Mouse (Mus musculus) heart, postnatal 0 days (tissue): ENCODE measurements around the gene Ubash3a. TPM values are rescaled to one million over a fixed set of nuclear protein-coding genes. Genes with fewer than 3 reads are reported as not detected.

Experiments used
- ATAC-seq: fragments of 200-750 bp; cut with Nextera tagmentation; 2 replicates; pipeline ENCODE4 v1.8.0; 2017; ENCODE audit warnings: low read depth, moderate number of reproducible peaks, moderate library complexity; ENCODE audit not compliant: insufficient read depth
- DNase-seq: peaks from one replicate; pipeline ENCODE4 v3.0.0-alpha.2; 2016; ENCODE audit warnings: low spot score
- H3K27ac ChIP-seq: fragments of 300-500 bp; sonication (generic); 2 replicates; pipeline ENCODE4 v1.5.1; 2014; ENCODE audit warnings: low read depth, mild to moderate bottlenecking
- H3K27me3 ChIP-seq: fragments of 300-500 bp; sonication (generic); 2 replicates; pipeline ENCODE4 v1.6.1; 2014; ENCODE audit warnings: low read length, mixed read lengths; ENCODE audit not compliant: control insufficient read depth, insufficient read depth
- H3K36me3 ChIP-seq: fragments of 300-500 bp; sonication (generic); replicated peaks from 2 replicates; pipeline ENCODE4 v1.6.1; 2014; ENCODE audit warnings: low read length, mixed read lengths; ENCODE audit not compliant: control insufficient read depth, insufficient read depth
- H3K4me1 ChIP-seq: fragments of 300-500 bp; sonication (generic); 2 replicates; pipeline ENCODE4 v1.6.1; 2014; ENCODE audit warnings: antibody characterized with exemption; ENCODE audit not compliant: control insufficient read depth, insufficient read depth
- H3K4me2 ChIP-seq: fragments of 300-500 bp; sonication (generic); 2 replicates; pipeline ENCODE4 v1.6.1; 2014; ENCODE audit warnings: low read depth, mild to moderate bottlenecking, low read length, moderate library complexity
- H3K4me3 ChIP-seq: fragments of 300-500 bp; sonication (generic); 2 replicates; pipeline ENCODE4 v1.5.1; 2014; ENCODE audit warnings: low read depth, low read length
- H3K9ac ChIP-seq: fragments of 300-500 bp; sonication (generic); replicated peaks from 2 replicates; pipeline ENCODE4 v1.6.1; 2014; ENCODE audit warnings: low read depth, low read length, mixed read lengths
- H3K9me3 ChIP-seq: fragments of 300-500 bp; sonication (generic); replicated peaks from 2 replicates; pipeline ENCODE4 v1.6.1; 2016; ENCODE audit warnings: low read length; ENCODE audit not compliant: control insufficient read depth
- CTCF ChIP-seq: IDR thresholded peaks from 2 replicates; pipeline ENCODE4 v1.5.1; 2016; ENCODE audit warnings: antibody characterized with exemption, control low read depth, low read depth
- EP300 ChIP-seq: IDR thresholded peaks from 2 replicates; pipeline ENCODE4 v1.6.1; 2016; ENCODE audit warnings: antibody characterized with exemption, low read depth
- WGBS: fragments of 180-500 bp; shearing (Covaris S2); extraction: QIAGEN DNeasy Blood & Tissue Kit; methylation state at CpG from one replicate; pipeline ENCODE4 v1.1.7; 2014; 5-methylcytosine and 5-hydroxymethylcytosine counted together
- polyA plus RNA-seq: library from polyadenylated mRNA; unstranded; fragments of >200 nt; fragmentation: Nextera tagmentation; extraction: Ambion mirVana; gene quantifications from 2 replicates; pipeline ENCODE4 v1.2.1, GENCODE M21; 2015
- total RNA-seq: library from RNA; depleted of rRNA; stranded (reverse); fragments of >200 nt; gene quantifications from 2 replicates; pipeline ENCODE4 v1.2.3, GENCODE M21; 2014; ENCODE audit warnings: low replicate concordance

Gene Ubash3a
- total and polyA plus RNA-seq, 2 experiments from 2014 or later, result 0.20 TPM; not detected in 1

- Histone ChIP-seq H3K27me3 (no peaks in the 10 kb centered on the region), H3K4me2 (no peak overlapping the region), H3K9me3 (no peaks in the 10 kb centered on the region), H3K36me3 (no peaks in the 10 kb centered on the region), H3K4me1 (no peaks in the 10 kb centered on the region), H3K9ac (no peak overlapping the region), H3K27ac (no peak overlapping the region), H3K4me3 (no peak overlapping the region)
- no peak for TF ChIP-seq CTCF
- DNase-seq (no peak), ATAC-seq (no peak)
- 30% methylated on average over 5 of the region's 5 CpGs for WGBS
These were observed 8.6 kb downstream of the Ubash3a start for GRCm38 (mm10) chr17:31216068-31216955.

GRCm38 (mm10) chr17:31222810-31223310, 15.2 kb downstream of the Ubash3a start:
- WGBS, result 58% methylated on average over 4 of the region's 4 CpGs
- DNase-seq, result no peak

GRCm38 (mm10) chr17:31223835-31224234, 16.2 kb downstream of the Ubash3a start:
- no peaks in the 10 kb centered on the region for H3K27me3 ChIP-seq
- TF ChIP-seq EP300 (no peak), CTCF (no peak)
- H3K36me3 ChIP-seq, result no peaks in the 10 kb centered on the region
- DNase-seq, result no peak
- H3K9ac ChIP-seq, result no peak overlapping the region
- no peak for ATAC-seq
- no peaks in the 10 kb centered on the region for H3K4me1 ChIP-seq
- H3K9me3 ChIP-seq, result no peaks in the 10 kb centered on the region
- no peak overlapping the region for H3K4me2 ChIP-seq
- H3K4me3 ChIP-seq, result no peak overlapping the region
- H3K27ac ChIP-seq, result no peak overlapping the region
- WGBS, result 52% methylated on average over 7 of the region's 7 CpGs

More at GRCm38 (mm10) chr17:31222810-31223310, 15.2 kb downstream of the Ubash3a start:
- Histone ChIP-seq H3K27me3 (no peaks in the 10 kb centered on the region), H3K4me1 (no peaks in the 10 kb centered on the region), H3K9me3 (no peaks in the 10 kb centered on the region), H3K36me3 (no peaks in the 10 kb centered on the region), H3K4me2 (no peak overlapping the region), H3K4me3 (no peak overlapping the region), H3K9ac (no peak overlapping the region), H3K27ac (no peak overlapping the region)
- no peak for ATAC-seq
- TF ChIP-seq EP300 (no peak), CTCF (no peak)

- no peak overlapping the region for H3K9ac ChIP-seq
- no peaks in the 10 kb centered on the region for H3K9me3 ChIP-seq
- ATAC-seq, result no peak
- no peak for DNase-seq
- no peak for TF ChIP-seq CTCF
- TF ChIP-seq EP300, result no peak
- H3K27me3 ChIP-seq, result no peaks in the 10 kb centered on the region
- no peak overlapping the region for H3K27ac ChIP-seq
- 78% methylated on average over 8 of the region's 8 CpGs for WGBS
- no peaks in the 10 kb centered on the region for H3K4me1 ChIP-seq
- H3K4me2 ChIP-seq, result no peak overlapping the region
- H3K4me3 ChIP-seq, result no peak overlapping the region
- no peaks in the 10 kb centered on the region for H3K36me3 ChIP-seq
These were observed 16.9 kb downstream of the Ubash3a start for GRCm38 (mm10) chr17:31224591-31224990.

- WGBS, result 41% methylated on average over 3 of the region's 3 CpGs
- no peak for ATAC-seq
These were observed 18.7 kb downstream of the Ubash3a start for GRCm38 (mm10) chr17:31226368-31226767.

More at GRCm38 (mm10) chr17:31226368-31226767, 18.7 kb downstream of the Ubash3a start:
- H3K9me3 ChIP-seq, result no peaks in the 10 kb centered on the region
- H3K36me3 ChIP-seq, result no peaks in the 10 kb centered on the region
- H3K4me3 ChIP-seq, result no peak overlapping the region
- H3K27me3 ChIP-seq, result no peaks in the 10 kb centered on the region
- DNase-seq, result no peak
- no peak overlapping the region for H3K4me2 ChIP-seq
- no peak for TF ChIP-seq CTCF
- no peak for TF ChIP-seq EP300
- no peaks in the 10 kb centered on the region for H3K4me1 ChIP-seq
- no peak overlapping the region for H3K9ac ChIP-seq
- H3K27ac ChIP-seq, result no peak overlapping the region
